Mouse (Mus musculus) cerebellum, adult 18-20 months (tissue): ENCODE data around the gene Cdkal1.

Experiments
- DNase-seq, 2 experiments: peaks; one replicate each; pipeline ENCODE4 v3.0.0; 2021

Gene Cdkal1

GRCm38 (mm10) chr13:29483950-29484349 lies 371.5 kb downstream of the Cdkal1 start:
- no peak for DNase-seq

DNA sequence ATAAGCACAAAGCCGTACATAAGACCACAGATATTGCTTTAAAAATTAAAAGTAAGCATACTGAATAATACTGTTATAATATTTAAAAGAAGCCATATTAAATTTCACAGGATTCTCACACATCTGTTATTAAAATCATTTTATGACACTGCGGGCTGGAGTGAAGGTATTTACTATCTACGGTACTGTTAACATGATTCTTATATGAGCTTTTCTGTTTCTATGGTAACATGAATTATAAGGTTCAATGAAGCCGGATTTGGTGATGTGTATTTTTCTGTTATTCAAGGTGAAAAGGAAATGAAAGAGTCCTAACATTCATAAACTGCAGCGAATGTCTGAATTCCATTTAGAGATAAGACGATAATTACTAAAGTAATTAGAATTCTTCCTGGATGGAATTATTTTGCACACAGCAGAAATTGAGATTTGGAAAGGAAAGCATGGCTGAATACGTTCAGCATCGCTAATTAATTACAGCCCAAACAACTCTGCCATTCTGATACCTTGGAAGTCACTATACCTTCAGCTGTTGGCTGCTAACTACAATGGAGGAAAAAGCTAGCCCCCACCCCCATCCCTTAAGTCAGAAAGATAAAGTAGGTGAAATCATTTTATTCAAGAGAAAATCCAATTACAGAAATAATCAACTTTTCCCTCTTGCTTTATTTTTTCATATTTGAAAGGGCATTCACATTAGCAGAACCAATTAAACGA lies 373.2 kb downstream of the Cdkal1 start:
- no peak for DNase-seq

DNA sequence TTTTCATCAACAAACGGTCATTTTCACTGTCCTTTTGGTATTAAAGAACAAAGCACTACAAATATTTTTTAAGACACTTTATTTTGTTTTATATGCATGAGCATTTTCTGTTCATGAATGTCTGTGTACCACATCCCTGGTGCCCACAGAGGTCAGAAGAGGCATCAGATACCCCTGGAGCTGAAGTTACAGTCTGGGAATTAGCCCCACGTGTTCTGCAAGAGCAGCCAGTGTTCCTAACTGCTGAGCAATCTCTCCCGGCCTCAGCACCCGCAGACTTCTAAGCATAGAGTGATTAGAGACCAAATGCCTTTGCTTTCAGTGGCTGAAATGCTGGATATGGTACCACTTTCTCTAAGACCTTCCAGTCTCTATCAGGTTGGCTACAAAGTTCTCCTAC lies 379.1 kb downstream of the Cdkal1 start:
- no peak for DNase-seq

- peak; percentile 16 to 27 for DNase-seq
These were observed 381.2 kb downstream of the Cdkal1 start for GRCm38 (mm10) chr13:29474301-29474700.

DNA sequence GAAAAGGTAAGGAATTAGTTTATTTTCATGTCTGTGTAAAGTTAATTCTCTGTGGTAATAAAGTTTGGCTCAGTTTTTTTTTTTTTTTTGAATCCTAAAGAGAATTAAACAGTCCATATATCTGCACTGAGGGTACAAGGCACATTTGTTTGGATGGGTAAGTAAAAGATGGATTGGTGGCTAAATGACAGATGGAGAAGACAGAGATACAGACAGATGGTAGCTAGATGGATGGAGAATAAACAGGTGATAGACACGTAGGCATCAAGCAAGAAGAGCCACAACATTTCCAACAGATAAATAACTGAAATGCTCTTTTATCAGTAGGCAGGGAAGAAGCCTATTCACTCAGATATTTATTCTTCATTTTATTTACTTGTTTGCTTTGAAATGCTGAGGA lies 381.7 kb downstream of the Cdkal1 start:
- no peak for DNase-seq

GRCm38 (mm10) chr13:29462271-29462670 lies 393.2 kb downstream of the Cdkal1 start:
- no peak for DNase-seq

- no peak for DNase-seq
These were observed 394.7 kb downstream of the Cdkal1 start for GRCm38 (mm10) chr13:29460741-29461140.

DNA sequence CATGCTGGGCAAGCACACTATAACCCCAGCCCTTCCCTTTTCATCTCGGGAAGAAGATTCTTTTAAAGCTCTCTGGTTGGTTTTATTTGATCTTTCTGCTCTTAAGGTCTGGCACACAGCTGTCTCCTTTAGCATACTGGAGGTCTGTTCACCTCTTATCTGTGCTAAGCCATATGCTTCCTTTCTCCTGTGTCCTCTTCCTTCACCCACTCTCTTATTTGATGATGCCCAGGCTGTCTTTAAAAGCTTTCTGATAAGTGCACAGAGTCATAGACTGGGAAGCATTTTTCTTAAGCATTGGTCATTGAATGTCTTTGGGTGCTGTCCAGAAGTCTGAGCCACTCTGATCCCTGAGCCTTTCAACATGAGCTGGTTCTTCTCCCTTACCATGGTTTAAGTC lies 397.1 kb downstream of the Cdkal1 start:
- DNase-seq, result no peak

DNA sequence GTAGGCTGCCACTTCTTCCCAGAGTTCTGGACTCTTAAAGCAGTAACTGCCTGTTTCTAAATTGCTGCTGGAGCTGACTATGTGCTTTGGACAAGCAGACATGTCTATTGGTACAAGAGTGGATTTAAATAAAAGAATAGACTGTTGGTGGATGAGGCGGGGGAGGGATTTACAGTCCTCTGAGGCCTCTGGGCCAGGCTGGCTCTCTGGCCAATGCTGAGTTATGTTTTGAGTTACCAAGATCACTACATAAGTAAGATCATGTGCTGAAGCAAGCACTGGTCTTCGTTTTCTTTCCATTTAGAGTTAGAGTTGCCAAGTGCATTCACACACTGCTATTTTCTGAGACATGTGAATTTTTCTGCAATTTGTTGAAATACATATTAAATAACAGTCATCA lies 418.4 kb downstream of the Cdkal1 start:
- DNase-seq, result no peak

DNA sequence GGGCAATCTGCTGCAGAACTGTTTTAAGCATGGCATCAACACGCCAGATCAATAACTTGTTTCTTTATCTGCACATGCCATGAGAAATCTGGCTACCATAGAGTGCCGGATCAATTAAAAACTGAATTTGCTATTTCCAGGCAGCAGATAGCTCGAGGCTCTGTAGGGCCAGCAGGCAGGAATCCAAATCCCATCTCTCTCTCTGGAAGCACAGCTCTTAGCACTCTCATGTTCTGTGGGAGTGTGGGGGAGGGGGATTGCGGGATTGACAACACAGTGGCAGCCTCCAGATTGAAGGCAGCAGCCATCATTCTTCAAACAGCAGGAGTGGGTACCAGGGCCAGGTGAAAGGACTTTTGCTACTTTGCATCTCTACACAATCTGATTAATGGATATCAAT lies 420.7 kb downstream of the Cdkal1 start:
- DNase-seq, result no peak

GRCm38 (mm10) chr13:29430919-29431318 lies 424.6 kb downstream of the Cdkal1 start:
- no peak for DNase-seq

GRCm38 (mm10) chr13:29429877-29430276 lies 425.6 kb downstream of the Cdkal1 start:
- DNase-seq, result no peak

- DNase-seq, result no peak
These were observed 426.3 kb downstream of the Cdkal1 start for GRCm38 (mm10) chr13:29429196-29429595.

- DNase-seq, result no peak
These were observed 438.9 kb downstream of the Cdkal1 start for GRCm38 (mm10) chr13:29416450-29417136.

DNA sequence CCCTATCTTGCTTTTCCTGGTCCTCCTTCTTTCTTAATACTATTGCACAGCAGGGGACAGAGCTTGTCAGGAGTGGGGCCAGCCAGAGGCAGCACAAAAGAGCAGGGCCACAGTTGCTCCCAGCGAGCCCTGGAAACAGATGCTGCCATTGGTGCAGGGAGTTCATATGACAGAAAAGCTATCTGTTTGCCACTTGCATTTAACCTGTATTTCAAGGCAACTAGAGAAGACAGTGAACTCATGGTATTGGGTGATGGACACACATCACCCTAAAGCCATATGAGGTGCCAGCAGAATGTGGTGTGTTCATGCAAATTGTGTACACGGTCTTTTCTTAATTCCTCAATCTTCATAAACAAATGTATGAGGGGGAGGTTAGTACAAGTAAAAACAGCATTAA lies 439.5 kb downstream of the Cdkal1 start:
- no peak for DNase-seq

GRCm38 (mm10) chr13:29414878-29415277 lies 440.6 kb downstream of the Cdkal1 start:
- DNase-seq, result peak; percentile 15 to 17

GRCm38 (mm10) chr13:29414470-29414869 lies 441.0 kb downstream of the Cdkal1 start:
- no peak for DNase-seq

DNA sequence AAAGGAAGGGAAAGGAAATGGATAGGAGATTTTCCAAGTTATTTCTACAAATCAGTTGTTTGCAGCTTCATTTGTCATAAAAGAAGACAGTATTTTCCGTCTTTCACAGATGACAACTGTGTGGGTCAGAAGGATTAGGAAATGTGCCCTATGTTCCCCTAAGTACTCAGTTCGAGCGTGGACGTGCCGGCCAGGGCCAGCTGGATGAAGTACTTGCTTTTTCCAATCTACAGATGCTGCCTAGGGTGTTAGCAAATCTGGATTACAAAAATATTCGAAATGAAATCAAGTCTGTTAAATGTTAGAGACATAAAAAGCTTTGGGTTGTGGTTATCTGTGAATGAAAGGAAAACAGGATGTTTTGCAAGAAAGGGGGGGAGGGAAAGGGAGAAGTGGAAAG lies 444.3 kb downstream of the Cdkal1 start:
- no peak for DNase-seq

DNA sequence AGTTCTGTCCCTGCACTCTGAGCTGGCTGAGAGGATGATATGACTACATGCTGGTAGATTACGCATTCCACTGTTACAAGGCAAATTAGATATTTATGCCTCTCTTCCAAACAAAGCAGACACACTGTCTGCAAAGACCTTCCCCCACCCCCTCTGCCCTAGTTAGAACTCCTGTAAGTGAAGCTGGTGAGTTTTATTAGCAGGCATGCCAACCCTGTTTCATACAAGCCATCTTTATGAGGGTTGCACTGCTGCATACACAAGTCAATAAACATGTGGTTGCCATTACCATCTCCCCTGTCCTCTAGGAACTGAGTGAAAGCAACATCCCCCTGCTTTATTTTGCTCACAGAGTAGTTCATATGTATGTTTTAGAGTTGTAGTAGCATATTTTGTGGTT lies 447.9 kb downstream of the Cdkal1 start:
- no peak for DNase-seq

- DNase-seq, result no peak
These were observed 450.2 kb downstream of the Cdkal1 start for GRCm38 (mm10) chr13:29405316-29405715.

GRCm38 (mm10) chr13:29403217-29403616 lies 452.3 kb downstream of the Cdkal1 start:
- DNase-seq, result no peak

- DNase-seq, result no peak
These were observed 452.9 kb downstream of the Cdkal1 start for GRCm38 (mm10) chr13:29402526-29403040.

DNA sequence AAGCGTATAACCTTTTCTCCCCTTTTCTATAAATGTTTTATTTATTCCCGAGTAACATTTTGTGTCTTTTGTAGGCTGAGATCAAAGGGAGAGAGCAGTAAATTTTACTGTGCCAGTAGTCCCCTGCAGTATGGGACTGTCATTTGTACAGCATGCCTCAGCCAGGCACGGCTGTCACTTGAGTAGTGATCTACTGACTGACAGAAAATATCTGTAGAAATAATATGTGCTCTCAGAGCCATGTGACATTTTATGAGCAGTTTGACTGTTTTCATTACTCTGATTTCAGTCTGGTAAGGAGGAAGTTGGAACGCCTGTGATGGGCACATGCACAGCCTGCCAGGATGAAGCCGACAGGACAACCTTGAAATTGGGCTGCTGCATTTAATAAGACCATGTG lies 455.6 kb downstream of the Cdkal1 start:
- no peak for DNase-seq

DNA sequence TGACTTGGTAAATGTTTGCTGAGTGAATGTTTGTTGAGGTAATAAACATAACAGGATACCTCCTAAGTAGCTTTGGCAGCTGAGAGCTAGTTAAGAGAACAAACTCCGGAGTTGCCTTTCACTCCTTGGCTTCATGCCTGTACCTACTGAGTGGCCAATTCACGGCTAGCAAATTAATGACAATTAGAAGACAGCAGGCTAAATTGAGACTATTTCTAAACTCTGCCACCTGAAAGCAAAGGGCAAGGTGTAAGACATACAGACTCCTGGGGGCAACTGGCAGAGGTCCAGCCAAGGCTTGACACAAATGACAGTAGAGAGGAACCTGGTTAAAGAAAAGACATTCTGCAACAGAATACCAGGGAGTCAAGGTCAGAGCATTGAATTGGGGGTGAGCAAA lies 457.0 kb downstream of the Cdkal1 start:
- DNase-seq, result peak; percentile 14 to 16
